Comparison of ENCODE assay signal across 8 mouse cellular contexts in the genomic region with DNA sequence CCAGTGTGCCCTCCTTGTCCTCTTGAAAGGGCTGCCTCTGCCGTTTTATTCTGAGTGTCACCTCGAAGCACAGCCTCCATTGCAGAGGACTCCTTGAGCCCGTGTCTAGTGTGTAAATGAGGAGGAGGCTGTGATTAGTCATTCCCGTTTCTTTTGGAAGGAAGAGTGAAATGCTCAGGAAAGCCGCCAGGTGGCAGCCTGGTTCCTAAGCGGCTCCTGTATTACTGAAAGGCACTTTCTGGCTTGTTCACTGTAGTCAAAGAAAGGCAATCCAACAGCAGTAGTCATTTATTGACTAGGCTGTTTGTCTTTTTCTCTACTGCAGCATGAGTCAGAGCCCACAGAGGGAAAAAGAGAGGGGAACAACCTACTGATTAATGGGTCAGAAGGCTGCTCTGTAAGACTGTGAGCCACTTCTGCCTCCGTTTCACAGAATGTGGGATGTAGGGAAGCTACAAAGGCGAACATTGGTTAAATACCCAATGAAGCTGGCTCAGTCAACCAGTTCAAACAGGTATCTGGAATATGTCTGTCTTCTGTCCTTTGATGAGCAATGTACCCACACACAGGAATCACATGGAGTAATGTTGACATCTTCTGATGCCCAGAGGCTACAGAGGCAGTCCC.
A peak's percentile ranks its signal among the peaks of the same experiment; 100 is the strongest.
DNase-seq lines count a peak whose midpoint lies in the region; ATAC-seq and TF ChIP-seq lines count a peak whose summit lies in the region.

No protein-coding gene starts in this region.

- no peak overlapping the region for H3K9ac ChIP-seq in kidney, embryonic 14.5 days (ENCODE audit: low read depth, low read length)
- 0 out of 2 replicates have a peak overlapping the region, but pooled peaks have one; percentile 25 for H3K9ac ChIP-seq in limb, embryonic 13.5 days
- no peak overlapping the region for H3K9ac ChIP-seq in midbrain, embryonic 14.5 days (replicated peaks; ENCODE audit: low read length)

- ATAC-seq in kidney, embryonic 14.5 days (ENCODE audit: low FRiP score, low TSS enrichment) = peak; percentile 89
- ATAC-seq in limb, embryonic 13.5 days (ENCODE audit: low FRiP score, low read depth) = peak; percentile 73
- ATAC-seq in midbrain, embryonic 14.5 days (ENCODE audit: low FRiP score, low TSS enrichment) = peak; percentile 75

- peak overlapping the region; percentile 20; the same call in 1 of the 2 replicates for H3K4me3 ChIP-seq in bone marrow macrophage, adult 2 months (ENCODE audit: insufficient read depth, low read length)
- H3K4me3 ChIP-seq in embryonic fibroblast, embryonic 13.5 days (ENCODE audit: insufficient read depth, low read length) = peak overlapping the region; percentile 6; the same call in 1 of the 2 replicates
- peak overlapping the region; percentile 45 for H3K4me3 ChIP-seq in heart, embryonic 10.5 days
- H3K4me3 ChIP-seq in kidney, embryonic 14.5 days (ENCODE audit: low read length) = no peak overlapping the region
- peak overlapping the region; percentile 24; the same call in 1 of the 2 replicates for H3K4me3 ChIP-seq in limb, embryonic 13.5 days
- peak overlapping the region; percentile 23; the same call in 1 of the 2 replicates for H3K4me3 ChIP-seq in midbrain, embryonic 14.5 days (replicated peaks; ENCODE audit: low read depth, low read length)
- H3K4me3 ChIP-seq in spleen, adult 2 months (ENCODE audit: extremely low read depth, insufficient read depth, insufficient read length) = no peak overlapping the region

- H3K27ac ChIP-seq in bone marrow macrophage, adult 2 months (ENCODE audit: insufficient read depth, low read depth, low read length) = peak overlapping the region; percentile 83
- H3K27ac ChIP-seq in embryonic fibroblast, embryonic 13.5 days (ENCODE audit: insufficient read depth, low read length) = peak overlapping the region; percentile 11; the same call in 1 of the 2 replicates
- H3K27ac ChIP-seq in heart, embryonic 10.5 days = 0 out of 2 replicates have a peak overlapping the region, but pooled peaks have one; percentile 10
- H3K27ac ChIP-seq in kidney, embryonic 14.5 days (ENCODE audit: low read depth, low read length) = no peak overlapping the region
- no peak overlapping the region for H3K27ac ChIP-seq in limb, embryonic 13.5 days
- H3K27ac ChIP-seq in midbrain, embryonic 14.5 days (replicated peaks; ENCODE audit: low read depth, low read length) = no peak overlapping the region; the same call in 1 of the 2 replicates
- H3K27ac ChIP-seq in spleen, adult 2 months (ENCODE audit: insufficient read depth, low read length) = no peak overlapping the region

- WGBS in heart, embryonic 10.5 days = 20% methylated on average over 8 of the region's 8 CpGs
- 18% methylated on average over 8 of the region's 8 CpGs for WGBS in kidney, embryonic 14.5 days
- WGBS in limb, embryonic 13.5 days = 21% methylated on average over 8 of the region's 8 CpGs
- WGBS in midbrain, embryonic 14.5 days = 24% methylated on average over 8 of the region's 8 CpGs
- WGBS in spleen, adult 2 months = 27% methylated on average over 8 of the region's 8 CpGs

- peak overlapping the region; percentile 49 for H3K4me2 ChIP-seq in kidney, embryonic 14.5 days (replicated peaks; ENCODE audit: low read depth, low read length)
- peak overlapping the region; percentile 58 for H3K4me2 ChIP-seq in limb, embryonic 13.5 days (replicated peaks)
- peak overlapping the region; percentile 52 for H3K4me2 ChIP-seq in midbrain, embryonic 14.5 days (ENCODE audit: low read length)

- H3K27me3 ChIP-seq in heart, embryonic 10.5 days (ENCODE audit: insufficient read depth, poor library complexity, severe bottlenecking) = no peaks in the 10 kb centered on the region
- H3K27me3 ChIP-seq in kidney, embryonic 14.5 days (ENCODE audit: control insufficient read depth, insufficient read depth, low read length) = no peaks in the 10 kb centered on the region
- H3K27me3 ChIP-seq in limb, embryonic 13.5 days = peaks cover 7% of the 10 kb centered on the region; the same call in 1 of the 2 replicates
- H3K27me3 ChIP-seq in midbrain, embryonic 14.5 days (ENCODE audit: control insufficient read depth, insufficient read depth, low read length) = no peaks in the 10 kb centered on the region
- no peaks in the 10 kb centered on the region for H3K27me3 ChIP-seq in spleen, adult 2 months (ENCODE audit: control insufficient read depth, insufficient read depth, low read length)

- no peaks in the 10 kb centered on the region for H3K36me3 ChIP-seq in heart, embryonic 10.5 days
- H3K36me3 ChIP-seq in kidney, embryonic 14.5 days (ENCODE audit: control insufficient read depth, insufficient read depth, low read length) = no peaks in the 10 kb centered on the region
- H3K36me3 ChIP-seq in limb, embryonic 13.5 days = no peaks in the 10 kb centered on the region
- H3K36me3 ChIP-seq in midbrain, embryonic 14.5 days (ENCODE audit: control insufficient read depth, insufficient read depth, low read length) = no peaks in the 10 kb centered on the region
- H3K36me3 ChIP-seq in spleen, adult 2 months (ENCODE audit: control insufficient read depth, insufficient read depth, low read length) = no peaks in the 10 kb centered on the region

- TF ChIP-seq POLR2A in bone marrow macrophage, adult 2 months (IDR thresholded peaks at IDR 0.05; ENCODE audit: borderline replicate concordance, low read depth, low read length) = no peak
- TF ChIP-seq POLR2A in embryonic fibroblast, embryonic 13.5 days (IDR thresholded peaks at IDR 0.05; ENCODE audit: low read depth, low read length) = no peak
- no peak for TF ChIP-seq POLR2A in spleen, adult 2 months (IDR thresholded peaks at IDR 0.05; ENCODE audit: low read depth, low read length)

- DNase-seq in 416B (ENCODE audit: low read depth) = peak; percentile 90
- DNase-seq in heart, embryonic 10.5 days (ENCODE audit: low spot score) = peak; percentile 87
- peak; percentile 92 for DNase-seq in midbrain, embryonic 14.5 days
- DNase-seq in spleen, adult 2 months (ENCODE audit: low read depth in 1 of 2, low spot score in 2 of 2) = peak in 1 of 2 experiments; percentile 20

- H3K9me3 ChIP-seq in heart, embryonic 10.5 days = no peaks in the 10 kb centered on the region
- H3K9me3 ChIP-seq in kidney, embryonic 14.5 days (ENCODE audit: control insufficient read depth, low read length) = no peaks in the 10 kb centered on the region
- H3K9me3 ChIP-seq in limb, embryonic 13.5 days = no peaks in the 10 kb centered on the region
- no peaks in the 10 kb centered on the region for H3K9me3 ChIP-seq in midbrain, embryonic 14.5 days (ENCODE audit: control insufficient read depth, low read length)

- peak; percentile 57 for TF ChIP-seq CTCF in bone marrow macrophage, adult 2 months (IDR thresholded peaks at IDR 0.05; ENCODE audit: low read depth, low read length)
- 0 out of 2 replicates have a peak, but pooled peaks have one; percentile 18 for TF ChIP-seq CTCF in embryonic fibroblast, embryonic 13.5 days (IDR thresholded peaks at IDR 0.05; ENCODE audit: borderline replicate concordance, insufficient read depth, low read length)
- TF ChIP-seq CTCF in spleen, adult 2 months (IDR thresholded peaks at IDR 0.05; ENCODE audit: extremely low read depth, insufficient read depth, insufficient read length, insufficient replicate concordance) = peak; percentile 50; the same call in 1 of the 2 replicates

- peaks cover 20% of the 10 kb centered on the region for H3K4me1 ChIP-seq in bone marrow macrophage, adult 2 months (ENCODE audit: control insufficient read depth, insufficient read depth, low read length)
- H3K4me1 ChIP-seq in embryonic fibroblast, embryonic 13.5 days (ENCODE audit: control insufficient read depth, insufficient read depth, low read length) = 0 out of 2 replicates have a peak, but pooled peaks cover 10% of the 10 kb centered on the region
- peaks cover 6% of the 10 kb centered on the region; the same call in 1 of the 2 replicates for H3K4me1 ChIP-seq in heart, embryonic 10.5 days
- no peaks in the 10 kb centered on the region for H3K4me1 ChIP-seq in kidney, embryonic 14.5 days (ENCODE audit: control insufficient read depth, insufficient read depth, low read length)
- H3K4me1 ChIP-seq in limb, embryonic 13.5 days = peaks cover 10% of the 10 kb centered on the region
- peaks cover 12% of the 10 kb centered on the region; the same call in 1 of the 2 replicates for H3K4me1 ChIP-seq in midbrain, embryonic 14.5 days (ENCODE audit: control insufficient read depth, insufficient read depth, low read length)
- peaks cover 2% of the 10 kb centered on the region for H3K4me1 ChIP-seq in spleen, adult 2 months (ENCODE audit: control insufficient read depth, insufficient read depth, insufficient read length)

Comparison
In these comparisons a context has a peak if more than half of its experiments do, and no peak if none do; other contexts are left out.
1. H3K27ac ChIP-seq: peak in bone marrow macrophage, adult 2 months (single experiment), embryonic fibroblast, embryonic 13.5 days (single experiment) and heart, embryonic 10.5 days (single experiment); none in kidney, embryonic 14.5 days (single experiment), limb, embryonic 13.5 days (single experiment), midbrain, embryonic 14.5 days (single experiment) and spleen, adult 2 months (single experiment).
2. H3K4me3 ChIP-seq: peak in bone marrow macrophage, adult 2 months (single experiment), embryonic fibroblast, embryonic 13.5 days (single experiment), heart, embryonic 10.5 days (single experiment), limb, embryonic 13.5 days (single experiment) and midbrain, embryonic 14.5 days (single experiment); none in kidney, embryonic 14.5 days (single experiment) and spleen, adult 2 months (single experiment).
3. Peak in every context shown above with its lines, with median percentiles within 50 percentile points of each other: CTCF ChIP-seq, ATAC-seq and H3K4me2 ChIP-seq.